Mouse (Mus musculus): ENCODE measurements at regions not wholly inside any gene's neighbourhood (a gene's known extent, or its start where the extent isn't known, plus 50 kb on each side); places are given as distances from the start of the nearest gene placed in this dataset.

GRCm38 (mm10) chr9:115703791-115704190 is 205.5 kb upstream of the Gadl1 start:
- H3K27ac ChIP-seq: no peak overlapping the region
- H3K9me3 ChIP-seq (replicated peaks): no peaks in the 10 kb centered on the region
- H3K9ac ChIP-seq: no peak overlapping the region
- H3K4me2 ChIP-seq: no peak overlapping the region
- H3K4me3 ChIP-seq: no peak overlapping the region
- peaks cover 6% of the 10 kb centered on the region; the same call in 1 of the 2 replicates for H3K4me1 ChIP-seq (replicated peaks)
- no peak for ATAC-seq (replicated peaks; ENCODE audit: insufficient number of reproducible peaks, insufficient read depth, low FRiP score, low read depth)
- no peaks in the 10 kb centered on the region for H3K27me3 ChIP-seq
- 83% methylated on average over 7 of the region's 7 CpGs for WGBS
- H3K36me3 ChIP-seq: no peaks in the 10 kb centered on the region

DNA sequence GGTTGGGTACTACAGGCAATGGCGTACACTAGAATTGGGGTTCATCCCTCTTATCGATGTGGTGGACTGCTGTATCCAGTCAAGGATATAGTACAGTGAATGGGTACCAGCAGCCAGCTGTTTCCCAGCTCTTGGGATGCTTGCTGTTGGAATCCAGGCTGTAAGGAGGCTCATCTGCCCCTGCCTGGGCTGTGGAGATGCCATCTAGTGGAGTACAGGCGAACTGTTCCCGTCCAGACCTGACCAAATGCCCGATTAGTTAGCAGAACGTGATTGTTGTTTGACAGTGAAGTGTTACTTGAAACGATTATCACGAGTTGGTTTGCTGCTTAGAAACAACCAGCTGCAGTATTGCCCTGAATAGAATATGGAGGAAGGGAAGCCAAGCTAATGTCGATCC is 205.0 kb upstream of the Gadl1 start:
- Histone ChIP-seq H3K4me3 (no peak overlapping the region), H3K27me3 (no peaks in the 10 kb centered on the region), H3K4me2 (no peak overlapping the region), H3K27ac (no peak overlapping the region), H3K9me3 (replicated peaks) (no peaks in the 10 kb centered on the region), H3K9ac (no peak overlapping the region), H3K36me3 (no peaks in the 10 kb centered on the region), H3K4me1 (replicated peaks) (peaks cover 8% of the 10 kb centered on the region; the same call in 1 of the 2 replicates)
- WGBS: 31% methylated on average over 9 of the region's 9 CpGs
- no peak for ATAC-seq (replicated peaks; ENCODE audit: insufficient number of reproducible peaks, insufficient read depth, low FRiP score, low read depth)

DNA sequence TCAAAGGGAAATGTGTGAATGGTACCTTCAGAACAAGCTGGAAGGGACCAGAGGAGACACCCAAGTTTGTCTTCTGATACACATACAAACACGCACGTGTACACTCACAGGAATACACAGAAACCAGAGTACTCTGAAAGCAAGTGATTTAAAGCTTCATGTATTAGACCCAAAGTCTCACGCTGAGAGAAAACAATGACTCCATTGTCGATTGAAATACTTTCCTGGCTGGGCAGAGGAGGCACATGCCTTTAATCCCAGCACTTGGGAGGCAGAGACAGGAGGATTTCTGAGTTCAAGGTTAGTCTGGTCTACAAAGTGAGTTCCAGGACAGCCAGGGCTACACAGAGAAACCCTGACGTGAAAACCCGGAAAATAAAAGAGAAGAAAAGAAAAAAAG is 203.5 kb upstream of the Gadl1 start:
- WGBS: 80% methylated on average over 6 of the region's 6 CpGs
- Histone ChIP-seq H3K9me3 (replicated peaks) (no peaks in the 10 kb centered on the region), H3K4me1 (replicated peaks) (peaks cover 8% of the 10 kb centered on the region; the same call in 1 of the 2 replicates), H3K4me2 (no peak overlapping the region), H3K27me3 (no peaks in the 10 kb centered on the region), H3K4me3 (no peak overlapping the region), H3K9ac (no peak overlapping the region), H3K27ac (no peak overlapping the region), H3K36me3 (no peaks in the 10 kb centered on the region)
- no peak for ATAC-seq (replicated peaks; ENCODE audit: insufficient number of reproducible peaks, insufficient read depth, low FRiP score, low read depth)

- H3K4me3 ChIP-seq: no peak overlapping the region
- H3K9ac ChIP-seq: no peak overlapping the region
- no peaks in the 10 kb centered on the region for H3K27me3 ChIP-seq
- 0 out of 2 replicates have a peak overlapping the region, but pooled peaks have one; percentile 12 for H3K27ac ChIP-seq
- no peak overlapping the region for H3K4me2 ChIP-seq
- no peaks in the 10 kb centered on the region for H3K9me3 ChIP-seq (replicated peaks)
- no peaks in the 10 kb centered on the region for H3K36me3 ChIP-seq
- WGBS: 20% methylated on average over 8 of the region's 8 CpGs
- ATAC-seq (replicated peaks; ENCODE audit: insufficient number of reproducible peaks, insufficient read depth, low FRiP score, low read depth): peak; percentile 90
- H3K4me1 ChIP-seq (replicated peaks): peaks cover 8% of the 10 kb centered on the region; the same call in 1 of the 2 replicates
Measured at GRCm38 (mm10) chr9:115708199-115708934, 200.9 kb upstream of the Gadl1 start.

- Histone ChIP-seq H3K4me1 (replicated peaks) (peaks cover 6% of the 10 kb centered on the region; the same call in 1 of the 2 replicates), H3K27me3 (no peaks in the 10 kb centered on the region), H3K36me3 (no peaks in the 10 kb centered on the region), H3K9ac (no peak overlapping the region), H3K4me2 (no peak overlapping the region), H3K27ac (no peak overlapping the region), H3K4me3 (no peak overlapping the region), H3K9me3 (replicated peaks) (no peaks in the 10 kb centered on the region)
- WGBS: 76% methylated on average over 14 of the region's 14 CpGs
- ATAC-seq (replicated peaks; ENCODE audit: insufficient number of reproducible peaks, insufficient read depth, low FRiP score, low read depth): no peak
Measured at GRCm38 (mm10) chr9:115710039-115710739, 199.1 kb upstream of the Gadl1 start.

GRCm38 (mm10) chr9:115720306-115720705 is 188.9 kb upstream of the Gadl1 start:
- H3K27me3 ChIP-seq: no peaks in the 10 kb centered on the region
- no peak for ATAC-seq (replicated peaks; ENCODE audit: insufficient number of reproducible peaks, insufficient read depth, low FRiP score, low read depth)
- no peaks in the 10 kb centered on the region for H3K36me3 ChIP-seq
- no peak overlapping the region for H3K9ac ChIP-seq
- H3K4me3 ChIP-seq: no peak overlapping the region
- no peaks in the 10 kb centered on the region for H3K9me3 ChIP-seq (replicated peaks)
- H3K27ac ChIP-seq: no peak overlapping the region
- H3K4me2 ChIP-seq: no peak overlapping the region
- 90% methylated on average over 2 of the region's 2 CpGs for WGBS
- H3K4me1 ChIP-seq (replicated peaks): no peaks in the 10 kb centered on the region

DNA sequence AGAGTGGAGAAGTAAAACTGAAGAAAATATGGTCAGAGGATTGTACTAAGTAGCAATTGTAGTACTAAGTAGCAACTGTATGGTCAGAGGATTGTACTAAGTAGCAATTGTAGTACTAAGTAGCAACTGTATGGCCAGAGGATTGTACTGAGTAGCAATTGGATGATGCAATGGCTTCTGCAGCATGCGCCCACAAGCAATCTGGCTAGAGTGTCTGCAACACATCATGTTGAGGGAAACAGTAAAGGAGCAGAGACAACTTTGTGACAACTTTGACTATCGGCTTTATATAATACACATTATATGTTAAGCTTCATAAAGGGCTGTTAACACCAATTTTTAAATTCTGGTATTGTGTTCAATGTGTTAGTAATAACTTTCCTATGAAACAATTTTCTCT is 188.4 kb upstream of the Gadl1 start:
- no peak for ATAC-seq (replicated peaks; ENCODE audit: insufficient number of reproducible peaks, insufficient read depth, low FRiP score, low read depth)
- no peak overlapping the region for H3K27ac ChIP-seq
- no peak overlapping the region for H3K4me3 ChIP-seq
- no peaks in the 10 kb centered on the region for H3K27me3 ChIP-seq
- no peaks in the 10 kb centered on the region for H3K36me3 ChIP-seq
- WGBS: 91% methylated on average over 2 of the region's 2 CpGs
- no peaks in the 10 kb centered on the region for H3K4me1 ChIP-seq (replicated peaks)
- H3K9me3 ChIP-seq (replicated peaks): no peaks in the 10 kb centered on the region
- no peak overlapping the region for H3K4me2 ChIP-seq
- no peak overlapping the region for H3K9ac ChIP-seq

- no peak for ATAC-seq (replicated peaks; ENCODE audit: insufficient number of reproducible peaks, insufficient read depth, low FRiP score, low read depth)
- H3K27me3 ChIP-seq: no peaks in the 10 kb centered on the region
- no peak overlapping the region for H3K4me2 ChIP-seq
- H3K4me1 ChIP-seq (replicated peaks): peaks cover 10% of the 10 kb centered on the region
- 58% methylated on average over 2 of the region's 2 CpGs for WGBS
- no peak overlapping the region for H3K9ac ChIP-seq
- H3K4me3 ChIP-seq: no peak overlapping the region
- no peaks in the 10 kb centered on the region for H3K36me3 ChIP-seq
- H3K9me3 ChIP-seq (replicated peaks): no peaks in the 10 kb centered on the region
- H3K27ac ChIP-seq: no peak overlapping the region
Measured at GRCm38 (mm10) chr9:115724063-115724462, 185.2 kb upstream of the Gadl1 start.

DNA sequence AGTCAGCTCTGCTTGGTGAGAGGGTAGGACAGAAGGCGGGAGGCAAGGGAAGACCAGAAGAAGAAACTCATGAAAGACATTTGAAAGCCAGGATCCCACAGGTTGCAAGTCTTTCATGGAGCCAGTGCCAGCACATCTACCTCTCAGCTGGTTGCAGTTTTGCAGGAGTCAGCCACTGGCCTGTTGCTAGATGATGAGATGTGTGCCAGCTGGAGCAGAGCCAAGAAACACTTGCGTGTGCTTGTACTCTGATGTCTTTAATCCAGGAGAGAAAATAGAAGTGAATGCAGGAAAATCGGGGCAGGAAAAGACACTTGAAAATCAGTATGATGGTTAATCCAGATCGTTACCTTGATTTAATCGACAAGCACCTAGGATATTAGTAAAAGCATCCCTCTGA is 181.9 kb upstream of the Gadl1 start:
- no peak for ATAC-seq (replicated peaks; ENCODE audit: insufficient number of reproducible peaks, insufficient read depth, low FRiP score, low read depth)
- Histone ChIP-seq H3K4me2 (no peak overlapping the region), H3K4me1 (replicated peaks) (peaks cover 10% of the 10 kb centered on the region), H3K36me3 (no peaks in the 10 kb centered on the region), H3K4me3 (no peak overlapping the region), H3K27me3 (no peaks in the 10 kb centered on the region), H3K27ac (no peak overlapping the region), H3K9ac (no peak overlapping the region), H3K9me3 (replicated peaks) (no peaks in the 10 kb centered on the region)
- 46% methylated on average over 5 of the region's 5 CpGs for WGBS

GRCm38 (mm10) chr9:115731557-115731956 is 177.7 kb upstream of the Gadl1 start:
- H3K27me3 ChIP-seq: no peaks in the 10 kb centered on the region
- 60% methylated on average over 6 of the region's 6 CpGs for WGBS
- peaks cover 10% of the 10 kb centered on the region for H3K4me1 ChIP-seq (replicated peaks)
- no peak overlapping the region for H3K4me2 ChIP-seq
- no peak overlapping the region for H3K4me3 ChIP-seq
- no peaks in the 10 kb centered on the region for H3K9me3 ChIP-seq (replicated peaks)
- H3K36me3 ChIP-seq: no peaks in the 10 kb centered on the region
- H3K9ac ChIP-seq: no peak overlapping the region
- no peak for ATAC-seq (replicated peaks; ENCODE audit: insufficient number of reproducible peaks, insufficient read depth, low FRiP score, low read depth)
- no peak overlapping the region for H3K27ac ChIP-seq

- Histone ChIP-seq H3K4me1 (replicated peaks) (no peaks in the 10 kb centered on the region), H3K9ac (no peak overlapping the region), H3K27me3 (no peaks in the 10 kb centered on the region), H3K36me3 (no peaks in the 10 kb centered on the region), H3K27ac (no peak overlapping the region), H3K4me2 (no peak overlapping the region), H3K9me3 (replicated peaks) (no peaks in the 10 kb centered on the region), H3K4me3 (no peak overlapping the region)
- ATAC-seq (replicated peaks; ENCODE audit: insufficient number of reproducible peaks, insufficient read depth, low FRiP score, low read depth): no peak
- WGBS: 82% methylated on average over 4 of the region's 4 CpGs
Measured at GRCm38 (mm10) chr9:115733104-115733503, 176.2 kb upstream of the Gadl1 start.

GRCm38 (mm10) chr9:115739984-115740383 is 169.3 kb upstream of the Gadl1 start:
- no peak for ATAC-seq (replicated peaks; ENCODE audit: insufficient number of reproducible peaks, insufficient read depth, low FRiP score, low read depth)
- Histone ChIP-seq H3K9me3 (replicated peaks) (no peaks in the 10 kb centered on the region), H3K36me3 (no peaks in the 10 kb centered on the region), H3K4me1 (replicated peaks) (no peaks in the 10 kb centered on the region), H3K27ac (no peak overlapping the region), H3K9ac (no peak overlapping the region), H3K4me3 (no peak overlapping the region), H3K27me3 (no peaks in the 10 kb centered on the region), H3K4me2 (no peak overlapping the region)
- WGBS: 77% methylated on average over 5 of the region's 5 CpGs
